Mouse (Mus musculus) frontal cortex, adult 2 months (tissue): ENCODE measurements at regions not wholly inside any gene's neighbourhood (a gene's known extent, or its start where the extent isn't known, plus 50 kb on each side); places are given as distances from the start of the nearest gene placed in this dataset.
A peak's percentile ranks its signal among the peaks of the same experiment; 100 is the strongest.
"Not testable (repeated sequence)": the region's sequence is repeated elsewhere in the genome, so short reads cannot be mapped to it uniquely, and the experiment has no call there.

Source experiments
- DNase-seq, 2 experiments: peaks; one replicate each; pipeline ENCODE4 v3.0.0; 2022; ENCODE audit warnings: low spot score in 1 of 2; ENCODE audit errors: extremely low spot score in 1 of 2

DNA sequence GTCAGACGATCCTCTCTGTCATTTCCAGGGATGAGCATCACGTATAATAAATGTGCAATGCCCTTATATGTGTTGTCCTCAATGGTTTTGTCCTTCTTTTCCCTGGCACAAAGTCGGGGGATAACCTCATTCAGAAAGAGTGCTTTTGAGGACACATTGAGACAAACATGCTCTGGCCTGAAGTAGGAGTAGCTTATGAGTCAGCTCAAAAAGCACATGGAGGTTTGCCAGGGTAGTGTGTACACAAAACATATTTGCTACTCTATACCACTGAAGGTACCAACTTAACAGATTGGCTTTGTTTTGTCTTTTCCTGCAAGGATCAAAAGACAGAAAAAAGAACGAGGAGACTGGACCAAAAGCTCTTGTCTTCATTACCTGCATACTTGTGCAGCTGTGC lies 682.1 kb upstream of the Grid2 start:
- peak; percentile 3 to 59 for DNase-seq

DNA sequence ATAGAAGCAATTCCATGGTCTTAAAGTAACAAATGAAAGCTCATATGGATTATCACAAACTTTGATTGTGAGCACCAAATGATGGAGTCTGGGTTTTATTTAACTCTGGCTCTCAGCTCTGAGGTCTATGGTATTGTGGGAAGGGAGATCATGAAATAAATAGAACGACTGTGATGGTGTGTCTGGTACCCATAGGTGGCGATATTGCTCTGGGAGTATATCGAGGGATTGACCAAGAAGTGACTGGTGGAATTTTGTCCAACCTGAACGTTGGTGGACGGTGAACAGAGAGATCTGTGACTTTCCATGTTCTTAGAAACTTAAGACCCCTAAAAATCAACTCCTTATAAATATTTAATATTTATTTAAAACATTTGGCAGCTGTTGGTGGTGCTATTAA lies 679.5 kb upstream of the Grid2 start:
- peak in 1 of 2 experiments; percentile 54 for DNase-seq

- DNase-seq = no peak
Observed at GRCm38 (mm10) chr6:62620543-62620942, 635.1 kb upstream of the Grid2 start.

- DNase-seq = not testable (repeated sequence)
Observed at GRCm38 (mm10) chr6:62668123-62668522, 587.6 kb upstream of the Grid2 start.

- DNase-seq = peak in 1 of 2 experiments; percentile 2
Observed at GRCm38 (mm10) chr6:62718389-62718788, 537.3 kb upstream of the Grid2 start.

DNA sequence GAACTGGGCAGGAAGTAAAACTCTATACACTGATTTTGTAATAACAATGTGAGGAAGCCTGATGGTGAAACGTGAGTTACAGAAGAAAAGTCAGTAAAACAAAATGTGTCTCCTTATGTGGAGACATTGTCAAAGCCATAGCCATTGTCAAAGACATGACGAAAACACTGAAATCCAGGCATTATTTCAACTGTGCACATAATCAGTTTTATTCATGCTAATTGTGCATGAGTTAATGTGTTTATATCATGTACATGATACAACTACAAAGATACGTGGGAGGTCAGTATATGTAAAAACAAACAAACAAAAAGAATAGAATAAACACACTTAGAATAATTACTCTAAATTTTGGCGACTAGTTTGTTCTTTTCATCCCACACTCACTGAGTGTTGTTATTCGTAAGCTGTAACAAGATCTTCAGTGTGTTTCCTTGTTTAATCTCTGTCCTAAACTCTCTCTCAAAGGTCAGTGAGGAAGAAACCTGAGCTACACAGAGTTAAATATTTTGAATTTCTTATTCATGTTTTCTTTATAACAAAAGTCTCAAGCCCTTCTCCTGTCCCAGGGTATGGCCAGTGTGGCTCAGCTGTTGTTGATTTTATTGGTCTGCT lies 536.0 kb upstream of the Grid2 start:
- no peak for DNase-seq
